ENCODE assay signal across 8 mouse cellular contexts in the genomic region with DNA sequence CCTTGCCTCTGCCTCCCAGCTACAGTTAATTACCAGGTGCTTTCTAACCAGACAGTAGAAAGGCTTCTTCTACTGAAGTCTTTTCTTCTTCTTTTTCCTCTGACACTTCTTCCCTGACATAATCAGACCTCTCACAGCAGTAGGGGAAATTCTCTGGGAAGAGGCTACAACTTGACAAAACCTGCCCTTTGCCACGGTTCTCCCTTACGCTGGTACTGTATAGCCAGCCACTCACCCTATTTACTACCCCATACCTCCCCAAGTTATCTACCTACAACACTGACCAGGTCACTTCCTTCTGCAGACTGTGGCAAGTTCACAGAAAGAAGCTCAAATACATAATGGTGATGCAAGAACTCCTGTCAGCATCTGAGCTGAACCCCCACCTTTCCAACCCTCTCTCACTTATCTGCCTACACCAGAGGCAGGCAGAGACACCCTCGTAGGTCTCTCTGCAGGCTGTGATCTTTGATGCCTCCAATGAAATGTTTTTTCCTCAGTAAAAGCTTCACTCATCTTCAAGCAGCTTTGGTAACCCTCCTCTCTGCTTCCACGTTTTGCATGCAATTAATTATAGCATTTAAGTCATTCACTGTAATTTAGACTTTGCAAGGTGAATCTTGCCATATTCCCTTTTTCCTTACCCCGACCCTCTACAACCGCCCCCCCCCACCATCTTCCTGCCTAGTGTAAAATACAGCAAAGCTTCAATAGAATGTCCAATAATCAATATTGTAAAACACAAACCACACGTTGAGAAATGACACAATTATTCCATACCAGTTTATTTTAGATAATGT. TPM values are rescaled to one million over a fixed set of nuclear protein-coding genes. Genes with fewer than 3 reads are reported as not detected.
A peak's percentile ranks its signal among the peaks of the same experiment; 100 is the strongest.
DNase-seq lines count a peak whose midpoint lies in the region; ATAC-seq and TF ChIP-seq lines count a peak whose summit lies in the region.

No protein-coding gene starts in this region.

- ATAC-seq in hindbrain, embryonic 11.5 days (ENCODE audit: low FRiP score): no peak
- ATAC-seq in midbrain, embryonic 13.5 days: no peak

- in situ Hi-C loops in ES-E14 (cut with MboI; ENCODE audit: low sequenced_read_pairs in 2 of 2, unreplicated experiment in 2 of 2): no loop called here

- H3K36me3 ChIP-seq in ES-E14 (ENCODE audit: control insufficient read depth, insufficient read depth, low read length, poor library complexity, severe bottlenecking): peaks cover 21% of the 10 kb centered on the region
- no peaks in the 10 kb centered on the region for H3K36me3 ChIP-seq in hindbrain, embryonic 11.5 days (ENCODE audit: control insufficient read depth, insufficient read depth, low read length)
- no peaks in the 10 kb centered on the region for H3K36me3 ChIP-seq in midbrain, embryonic 13.5 days
- no peaks in the 10 kb centered on the region for H3K36me3 ChIP-seq in kidney, adult 2 months (ENCODE audit: control insufficient read depth, insufficient read depth, low read length)

- 48% methylated on average over 7 of the region's 7 CpGs for WGBS in hindbrain, embryonic 11.5 days
- WGBS in midbrain, embryonic 13.5 days: 48% methylated on average over 7 of the region's 7 CpGs
- WGBS in kidney, adult 2 months: 68% methylated on average over 7 of the region's 7 CpGs

- intact Hi-C loops in gastrocnemius, adult 2 months (cut with DNase I): loop anchor here (5.0 kb wide), 3 partner anchors 68 to 123 kb away; no protein-coding TSS in a partner anchor
- intact Hi-C loops in gastrocnemius, postnatal 14 days (cut with DNase I; ENCODE audit: low total_unique reads): loop anchor here (5.0 to 10.0 kb wide), 3 partner anchors 70 to 103 kb away; no protein-coding TSS in a partner anchor

- no peaks in the 10 kb centered on the region for H3K27me3 ChIP-seq in hindbrain, embryonic 11.5 days (ENCODE audit: control insufficient read depth, insufficient read depth, low read length)
- peaks cover 29% of the 10 kb centered on the region for H3K27me3 ChIP-seq in midbrain, embryonic 13.5 days
- H3K27me3 ChIP-seq in kidney, adult 2 months (replicated peaks; ENCODE audit: control insufficient read depth, insufficient read depth, low read length): no peaks in the 10 kb centered on the region

- no peaks in the 10 kb centered on the region for H3K9me3 ChIP-seq in ES-E14 (ENCODE audit: control insufficient read depth, insufficient read depth, low read depth, low read length)
- no peaks in the 10 kb centered on the region for H3K9me3 ChIP-seq in hindbrain, embryonic 11.5 days (ENCODE audit: control insufficient read depth, low read length)
- no peaks in the 10 kb centered on the region for H3K9me3 ChIP-seq in midbrain, embryonic 13.5 days

- H3K27ac ChIP-seq in gastrocnemius, adult 2 months: no peak overlapping the region
- peak overlapping the region; percentile 55; the same call in 1 of the 2 replicates for H3K27ac ChIP-seq in ES-E14 (ENCODE audit: insufficient read depth, low read depth, low read length, poor library complexity, severe bottlenecking)
- H3K27ac ChIP-seq in hindbrain, embryonic 11.5 days (ENCODE audit: low read depth, low read length): no peak overlapping the region
- no peak overlapping the region for H3K27ac ChIP-seq in midbrain, embryonic 13.5 days
- no peak overlapping the region for H3K27ac ChIP-seq in kidney, adult 2 months (ENCODE audit: insufficient read depth, low read depth, low read length)

- peak overlapping the region; percentile 51 for H3K4me3 ChIP-seq in gastrocnemius, adult 2 months
- H3K4me3 ChIP-seq in ES-E14 (ENCODE audit: insufficient read depth in 1 of 2, low read depth in 1 of 2, low read length in 2 of 2, poor library complexity in 1 of 2, severe bottlenecking in 1 of 2): peak overlapping the region in 1 of 2 experiments; percentile 42; a peak in 3 of 4 replicates
- 0 out of 2 replicates have a peak overlapping the region, but pooled peaks have one; percentile 4 for H3K4me3 ChIP-seq in hindbrain, embryonic 11.5 days (ENCODE audit: low read depth, low read length)
- H3K4me3 ChIP-seq in midbrain, embryonic 13.5 days (replicated peaks): no peak overlapping the region; the same call in 1 of the 2 replicates
- H3K4me3 ChIP-seq in kidney, adult 2 months (ENCODE audit: insufficient read depth, low read depth, low read length): no peak overlapping the region

- H3K4me1 ChIP-seq in ES-E14 (ENCODE audit: control insufficient read depth in 2 of 2, insufficient read depth in 2 of 2, low read length in 2 of 2, poor library complexity in 1 of 2): peaks cover 2 to 10% of the 10 kb centered on the region in 2 experiments
- H3K4me1 ChIP-seq in hindbrain, embryonic 11.5 days (replicated peaks; ENCODE audit: control insufficient read depth, insufficient read depth, low read length): peaks cover 7% of the 10 kb centered on the region; the same call in 1 of the 2 replicates
- peaks cover 28% of the 10 kb centered on the region for H3K4me1 ChIP-seq in midbrain, embryonic 13.5 days (replicated peaks)
- H3K4me1 ChIP-seq in kidney, adult 2 months (ENCODE audit: control insufficient read depth, insufficient read depth, low read length): peaks cover 11% of the 10 kb centered on the region

- H3K9ac ChIP-seq in ES-E14 (ENCODE audit: insufficient read depth, low read depth, low read length, poor library complexity, severe bottlenecking): peak overlapping the region; percentile 61
- no peak overlapping the region for H3K9ac ChIP-seq in hindbrain, embryonic 11.5 days (ENCODE audit: low read depth, low read length)
- peak overlapping the region; percentile 36; the same call in 1 of the 2 replicates for H3K9ac ChIP-seq in midbrain, embryonic 13.5 days (replicated peaks)

- TF ChIP-seq CTCF in gastrocnemius, adult 2 months (IDR thresholded peaks at IDR 0.05): no peak
- TF ChIP-seq CTCF in kidney, adult 2 months (conservative IDR thresholded peaks at IDR 0.05; ENCODE audit: insufficient read depth, insufficient read length, low read depth, low read length): no peak

- TF ChIP-seq POLR2A in kidney, adult 2 months (IDR thresholded peaks at IDR 0.05; ENCODE audit: low read depth, low read length): no peak

- H3K4me2 ChIP-seq in hindbrain, embryonic 11.5 days (replicated peaks; ENCODE audit: low read depth, low read length): peak overlapping the region; percentile 21; the same call in 1 of the 2 replicates
- H3K4me2 ChIP-seq in midbrain, embryonic 13.5 days (replicated peaks): peak overlapping the region; percentile 38

- DNase-seq in gastrocnemius, adult 2 months: no peak
- no peak for DNase-seq in gastrocnemius, postnatal 14 days
- DNase-seq in ES-E14 (ENCODE audit: low read depth, low spot score): no peak
- DNase-seq in hindbrain, embryonic 11.5 days (ENCODE audit: low spot score): no peak
- no peak for DNase-seq in MN1 (ENCODE audit: low spot score)
- no peak for DNase-seq in right cerebral cortex, adult 2 months (ENCODE audit: low spot score in 2 of 2)
- no peak for DNase-seq in kidney, adult 2 months

TF ChIP-seq in ES-E14, 5 proteins besides CTCF, POLR2A, EP300 and RAD21:
- no peak for TF ChIP-seq CHD2 (IDR thresholded peaks at IDR 0.05; ENCODE audit: low read depth, low read length)
- no peak for TF ChIP-seq MAFK (IDR thresholded peaks at IDR 0.05; ENCODE audit: insufficient read depth, low read depth, low read length)
- no peak for TF ChIP-seq ZNF384 (IDR thresholded peaks at IDR 0.05; ENCODE audit: low read depth, low read length)
- no peak for TF ChIP-seq ZC3H11A (IDR thresholded peaks at IDR 0.05; ENCODE audit: borderline replicate concordance, low read depth, low read length)

RNA-seq across cellular contexts. Expression of a gene that starts 2.7 kb away (rescaled TPM):
- total RNA-seq in gastrocnemius, adult 2 months (2021): 10 to 100 TPM; 27.6 to 38.9 TPM
- total RNA-seq in gastrocnemius, postnatal 14 days (2021): 10 to 100 TPM; 41.7 to 59.0 TPM
- 49.1 and 70.3 TPM in 2 replicates for total RNA-seq in ES-E14 (2012; rRNA removed)
- 17.7 and 19.8 TPM in 2 replicates for polyA plus RNA-seq in hindbrain, embryonic 11.5 days (2014; fragmentation: Nextera tagmentation; extraction: Ambion mirVana)
- polyA plus RNA-seq in midbrain, embryonic 13.5 days (2015; fragmentation: Nextera tagmentation; extraction: Ambion mirVana): 18.6 and 21.1 TPM in 2 replicates
- 54.6 and 59.7 TPM in 2 replicates for polyA plus RNA-seq in kidney, adult 2 months (2012; rRNA removed)

Comparison
In these comparisons a context has a peak if more than half of its experiments do, and no peak if none do; other contexts are left out.
1. H3K4me3 ChIP-seq: peak in gastrocnemius, adult 2 months (single experiment) and hindbrain, embryonic 11.5 days (single experiment); none in midbrain, embryonic 13.5 days (single experiment) and kidney, adult 2 months (single experiment).